Mouse (Mus musculus) gastrocnemius, postnatal 36 days (tissue): ENCODE data around the gene 1700001C19Rik. TPM values are rescaled to one million over a fixed set of nuclear protein-coding genes. Genes with fewer than 3 reads are reported as not detected.

Experiments
- DNase-seq, 2 experiments: peaks; one replicate each; pipeline ENCODE4 v3.0.0; 2022
- intact Hi-C: fragments of 180-260 bp; cut with DNase I; formaldehyde crosslinking; loops from one replicate; pipeline ENCODE4 v1.15.1; 2025
- total RNA-seq, 2 experiments: library from RNA; stranded (reverse); gene quantifications; 2 replicates each; pipeline ENCODE4 v1.2.3; 2021

1700001C19Rik gene
- total RNA-seq, 2 experiments from 2014 or later = not detected

GRCm38 (mm10) chr17:47384064-47384463, 53.1 kb downstream of the 1700001C19Rik start:
- DNase-seq = no peak
- intact Hi-C loops = no loop called here

DNA sequence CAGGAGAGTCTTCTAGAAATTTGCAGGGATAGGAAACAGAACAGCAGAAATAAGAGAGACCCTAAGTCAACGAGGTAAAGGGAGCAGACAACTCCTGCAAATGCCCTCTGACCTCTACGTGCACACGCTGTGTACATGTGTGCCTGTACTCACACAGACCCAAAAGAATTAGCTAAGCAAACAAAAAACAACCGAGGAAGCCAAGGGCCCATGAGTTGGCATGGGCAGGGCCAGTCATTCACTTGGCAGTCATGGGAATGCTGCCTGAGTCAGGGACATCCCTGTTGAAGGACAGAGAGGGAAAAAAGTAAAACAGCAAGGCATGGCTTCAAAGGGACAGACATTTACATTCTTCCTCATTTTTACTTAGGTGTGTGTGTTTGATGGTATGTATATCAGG, 53.9 kb downstream of the 1700001C19Rik start:
- intact Hi-C loops = no loop called here
- DNase-seq = no peak

DNA sequence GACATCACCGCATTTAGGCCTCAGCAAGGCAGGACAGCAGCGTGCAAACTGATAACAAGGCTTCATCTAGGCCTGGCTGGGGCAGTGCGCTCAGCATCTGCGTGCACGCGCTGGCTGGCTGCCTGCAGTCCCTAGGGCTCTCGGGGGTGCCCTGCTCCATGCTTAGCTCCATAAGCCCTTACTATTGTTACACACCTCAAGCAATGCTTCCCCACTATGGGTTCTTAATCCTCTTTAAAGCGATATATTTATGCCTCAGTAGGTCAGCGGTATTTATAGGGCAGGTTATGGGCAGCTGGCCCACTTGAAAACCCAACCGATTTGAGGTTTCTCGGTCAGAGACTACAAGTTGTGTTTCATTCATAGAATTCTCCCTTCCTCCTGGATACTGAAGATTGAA, 55.3 kb downstream of the 1700001C19Rik start:
- intact Hi-C loops = no loop called here
- DNase-seq = no peak

DNA sequence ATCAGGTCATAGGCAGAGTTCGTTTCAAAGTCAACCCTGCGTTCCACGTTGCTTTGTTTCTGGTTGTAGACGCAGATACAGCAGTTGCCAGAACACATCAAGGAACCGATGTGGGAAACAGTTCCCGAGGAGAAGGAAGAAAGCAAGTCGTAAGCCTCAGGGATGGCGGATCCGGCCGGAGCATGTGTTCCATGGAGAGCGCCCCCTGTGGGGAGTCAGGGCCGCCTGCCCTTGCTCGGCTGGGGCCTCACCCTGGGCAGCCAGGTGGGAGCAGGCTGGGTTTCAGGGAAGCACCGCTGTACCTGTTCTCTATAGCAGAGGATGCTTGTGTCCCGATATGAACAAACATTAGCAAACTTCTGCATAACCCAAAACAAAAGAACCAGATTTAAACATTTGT, 59.0 kb downstream of the 1700001C19Rik start:
- DNase-seq = no peak
- intact Hi-C loops = no loop called here

- intact Hi-C loops = no loop called here
- DNase-seq = no peak
Observed at GRCm38 (mm10) chr17:47376779-47377280, 60.3 kb downstream of the 1700001C19Rik start.

DNA sequence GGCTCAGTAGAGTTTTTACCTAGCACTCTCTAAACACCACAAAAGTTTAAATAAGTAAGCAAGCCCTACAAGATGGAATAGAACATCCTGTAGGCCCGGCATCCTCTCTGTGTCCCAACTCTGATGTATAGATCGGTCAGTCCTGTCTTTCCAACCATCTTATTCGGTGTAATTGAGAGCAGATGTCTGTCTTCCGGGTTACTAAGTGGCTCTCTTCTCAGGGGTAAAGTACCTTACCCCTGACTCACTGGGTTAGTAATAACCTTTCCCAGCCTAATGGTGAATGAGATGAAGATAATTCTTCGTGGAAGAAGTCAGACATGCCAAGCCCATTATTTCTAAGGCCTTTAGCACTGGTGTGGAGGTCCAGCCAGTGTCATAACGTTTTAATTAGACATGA, 63.2 kb downstream of the 1700001C19Rik start:
- intact Hi-C loops = no loop called here
- no peak for DNase-seq

DNA sequence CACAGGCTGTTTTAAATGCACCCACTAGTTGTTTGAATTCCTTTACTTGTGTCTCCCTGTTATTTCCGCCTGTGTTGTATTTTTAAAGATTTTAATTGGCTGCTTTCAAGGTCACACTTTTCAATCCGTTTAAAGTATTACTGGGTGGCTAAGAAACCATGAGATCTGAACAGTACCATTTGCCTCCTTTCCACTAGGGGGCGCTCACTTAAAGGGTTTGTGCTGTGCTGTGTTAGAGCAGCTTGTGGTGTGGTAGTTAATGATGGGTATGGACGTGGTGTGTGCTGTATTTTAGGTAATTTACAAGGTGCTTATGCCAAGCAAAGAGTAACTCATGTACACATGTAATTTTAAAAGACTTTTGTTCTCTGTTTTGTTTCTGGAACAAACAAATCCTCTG, 65.7 kb downstream of the 1700001C19Rik start:
- intact Hi-C loops = no loop called here
- peak in 1 of 2 experiments; percentile 29 for DNase-seq

GRCm38 (mm10) chr17:47369087-47369443, 68.1 kb downstream of the 1700001C19Rik start:
- no peak for DNase-seq
- intact Hi-C loops = no loop called here

DNA sequence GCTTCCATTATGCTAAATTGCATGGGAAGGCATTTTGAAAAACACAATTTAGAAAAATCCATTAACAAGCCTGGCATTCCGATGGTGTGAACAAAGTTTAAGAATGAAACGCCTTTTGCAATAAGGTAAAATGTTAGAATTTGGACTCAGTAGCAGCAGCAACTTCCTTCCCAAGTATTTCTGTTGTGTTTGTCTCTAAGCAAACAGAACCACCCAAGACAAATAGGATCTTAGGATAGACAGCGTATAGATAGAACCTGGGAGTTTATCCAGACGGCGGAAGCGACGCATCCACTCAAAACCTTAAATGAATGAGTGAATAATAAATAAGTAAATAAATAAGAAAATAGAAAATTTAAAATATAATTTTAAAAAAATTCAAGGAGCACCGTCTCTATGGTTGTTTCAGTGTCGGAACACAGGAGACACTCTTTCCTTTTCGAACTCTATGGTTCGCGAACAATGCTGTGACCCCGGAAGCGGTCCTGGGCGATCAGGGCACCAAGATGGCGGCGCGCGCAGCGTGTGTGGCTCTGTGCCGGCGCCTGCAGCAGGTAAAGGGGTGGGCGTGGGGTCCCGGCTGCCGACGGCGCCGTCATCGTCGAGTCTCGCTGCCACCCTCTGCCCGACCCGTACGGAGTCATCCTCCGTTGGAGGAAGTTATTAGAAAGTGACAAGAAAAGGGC, 68.6 kb downstream of the 1700001C19Rik start, which contains the start of gene Mrps10:
Gene Mrps10 (plus strand): TSS at position 487 of the 686 bp plus-strand sequence.
- peak; percentile 61 to 79 for DNase-seq
- intact Hi-C loops = no loop called here

Other genes with a start within 250 kb of the 1700001C19Rik start
- gene Mrps10, start 68.5 kb downstream of the 1700001C19Rik start, total RNA-seq = 10 to 100 TPM; 31.9 to 33.7 TPM
- under 1 TPM; 0.31 to 0.35 TPM for gene Guca1b, start 52.0 kb downstream of the 1700001C19Rik start, total RNA-seq
- gene Guca1a, start 36.8 kb downstream of the 1700001C19Rik start, total RNA-seq = not detected
- under 1 TPM; 0.13 to 0.35 TPM for gene AI661453, start 761 bp downstream of the 1700001C19Rik start, total RNA-seq
- gene Taf8, start 64.9 kb upstream of the 1700001C19Rik start, total RNA-seq = 10 to 100 TPM; 10.4 to 12.8 TPM
- 10 to 100 TPM; 31.4 to 31.5 TPM for gene Ccnd3, start 67.7 kb upstream of the 1700001C19Rik start, total RNA-seq
- gene Bysl, start 174.1 kb upstream of the 1700001C19Rik start, total RNA-seq = 10 to 100 TPM; 13.8 to 14.2 TPM
- gene Med20, start 174.2 kb upstream of the 1700001C19Rik start, total RNA-seq = 10 to 100 TPM; 12.9 to 14.9 TPM
- 1 to 10 TPM in 1 of 2 experiments, under 1 TPM in 1; 0.42 to 1.3 TPM for gene Gm20517, start 174.2 kb upstream of the 1700001C19Rik start, total RNA-seq
- 1 to 10 TPM; 3.2 to 3.3 TPM for gene Usp49, start 193.3 kb upstream of the 1700001C19Rik start, total RNA-seq